Mouse (Mus musculus) liver, postnatal 0 days (tissue): ENCODE results near the gene Paf1. TPM values are rescaled to one million over a fixed set of nuclear protein-coding genes. Genes with fewer than 3 reads are reported as not detected.

Source experiments
- ATAC-seq: fragments of 200-750 bp; cut with Nextera tagmentation; 2 replicates; pipeline ENCODE4 v1.8.0; 2017; ENCODE audit warnings: mild to moderate bottlenecking, moderate library complexity
- DNase-seq: peaks from one replicate; pipeline ENCODE4 v3.0.0-alpha.2; 2016
- H3K27ac ChIP-seq: fragments of 300-500 bp; sonication (generic); 2 replicates; pipeline ENCODE4 v1.5.1; 2014; ENCODE audit warnings: antibody characterized with exemption, moderate library complexity, mild to moderate bottlenecking, low read depth
- H3K27me3 ChIP-seq: fragments of 300-500 bp; sonication (generic); 2 replicates; pipeline ENCODE4 v1.6.1; 2014; ENCODE audit warnings: low read length, control low read depth, mixed read lengths; ENCODE audit not compliant: insufficient read depth
- H3K36me3 ChIP-seq: fragments of 300-500 bp; sonication (generic); replicated peaks from 2 replicates; pipeline ENCODE4 v1.6.1; 2014; ENCODE audit warnings: mild to moderate bottlenecking, control low read depth, low read length, moderate library complexity, mixed read lengths; ENCODE audit not compliant: insufficient read depth
- H3K4me1 ChIP-seq: fragments of 300-500 bp; sonication (generic); 2 replicates; pipeline ENCODE4 v1.6.1; 2014; ENCODE audit warnings: antibody characterized with exemption, mild to moderate bottlenecking, control low read depth; ENCODE audit not compliant: insufficient read depth
- H3K4me2 ChIP-seq: fragments of 300-500 bp; sonication (generic); 2 replicates; pipeline ENCODE4 v1.6.1; 2014; ENCODE audit warnings: low read depth, mild to moderate bottlenecking, low read length, moderate library complexity, mixed read lengths
- H3K4me3 ChIP-seq: fragments of 300-500 bp; sonication (generic); 2 replicates; pipeline ENCODE4 v1.5.1; 2014; ENCODE audit warnings: low read depth, low read length
- H3K9ac ChIP-seq: fragments of 300-500 bp; sonication (generic); replicated peaks from 2 replicates; pipeline ENCODE4 v1.6.1; 2014; ENCODE audit warnings: mild to moderate bottlenecking, moderate library complexity
- H3K9me3 ChIP-seq: fragments of 300-500 bp; sonication (generic); 2 replicates; pipeline ENCODE4 v1.6.1; 2016; ENCODE audit warnings: mild to moderate bottlenecking, control low read depth, low read length, mixed read lengths
- CTCF ChIP-seq: sonication (generic); IDR thresholded peaks from 2 replicates; pipeline ENCODE4 v1.5.1; 2016; ENCODE audit warnings: antibody characterized with exemption, low read depth
- EP300 ChIP-seq: IDR thresholded peaks from 2 replicates; pipeline ENCODE4 v1.6.1; 2016; ENCODE audit warnings: antibody characterized with exemption, low read depth, mild to moderate bottlenecking
- WGBS: fragments of 180-500 bp; shearing (Covaris S2); extraction: QIAGEN DNeasy Blood & Tissue Kit; methylation state at CpG from one replicate; pipeline ENCODE4 v1.1.7; 2014; ENCODE audit not compliant: insufficient replicate concordance; 5-methylcytosine and 5-hydroxymethylcytosine counted together
- polyA plus RNA-seq: library from polyadenylated mRNA; unstranded; fragments of >200 nt; fragmentation: Nextera tagmentation; extraction: Ambion mirVana; gene quantifications from 2 replicates; pipeline ENCODE4 v1.2.1, GENCODE M21; 2015

Paf1 gene
- polyA plus RNA-seq, 1 experiment from 2014 or later, result 21.1 TPM

GRCm38 (mm10) chr7:28446446-28446845, 53.7 kb downstream of the Paf1 start:
- no peak overlapping the region for H3K4me2 ChIP-seq
- TF ChIP-seq EP300, result no peak
- peak; percentile 88 for TF ChIP-seq CTCF
- H3K27me3 ChIP-seq, result 0 out of 2 replicates have a peak, but pooled peaks cover 3% of the 10 kb centered on the region
- H3K27ac ChIP-seq, result no peak overlapping the region
- no peaks in the 10 kb centered on the region for H3K9me3 ChIP-seq
- no peak for ATAC-seq
- no peak overlapping the region for H3K9ac ChIP-seq
- H3K36me3 ChIP-seq, result peaks cover 5% of the 10 kb centered on the region
- peak; percentile 89 for DNase-seq
- 21% methylated on average over 12 of the region's 12 CpGs for WGBS
- H3K4me1 ChIP-seq, result peaks cover 2% of the 10 kb centered on the region; the same call in 1 of the 2 replicates
- no peak overlapping the region for H3K4me3 ChIP-seq

- no peaks in the 10 kb centered on the region for H3K9me3 ChIP-seq
- WGBS, result 53% methylated on average over 12 of the region's 12 CpGs
Observed at GRCm38 (mm10) chr7:28447101-28447830, 54.5 kb downstream of the Paf1 start.

GRCm38 (mm10) chr7:28447865-28448820, 55.4 kb downstream of the Paf1 start:
- Histone ChIP-seq H3K27me3 (0 out of 2 replicates have a peak, but pooled peaks cover 5% of the 10 kb centered on the region), H3K4me1 (peaks cover 3% of the 10 kb centered on the region), H3K36me3 (peaks cover 5% of the 10 kb centered on the region), H3K9ac (no peak overlapping the region), H3K27ac (no peak overlapping the region), H3K4me2 (no peak overlapping the region), H3K9me3 (no peaks in the 10 kb centered on the region), H3K4me3 (no peak overlapping the region)
- 72% methylated on average over 13 of the region's 13 CpGs for WGBS
- DNase-seq (no peak), ATAC-seq (no peak)
- no peak for TF ChIP-seq CTCF
- TF ChIP-seq EP300, result no peak

More at GRCm38 (mm10) chr7:28447101-28447830, 54.5 kb downstream of the Paf1 start:
- Histone ChIP-seq H3K4me2 (no peak overlapping the region), H3K27ac (no peak overlapping the region), H3K9ac (no peak overlapping the region), H3K36me3 (peaks cover 5% of the 10 kb centered on the region), H3K4me3 (no peak overlapping the region), H3K4me1 (peaks cover 3% of the 10 kb centered on the region), H3K27me3 (0 out of 2 replicates have a peak, but pooled peaks cover 5% of the 10 kb centered on the region)
- no peak for TF ChIP-seq EP300
- TF ChIP-seq CTCF, result no peak
- no peak for DNase-seq
- no peak for ATAC-seq

Other genes starting within 250 kb of the Paf1 start
- 48.4 and 51.6 TPM in 2 replicates for gene Fbl, start 223.2 kb upstream of the Paf1 start, polyA plus RNA-seq
- gene Dyrk1b, start 213.5 kb upstream of the Paf1 start, polyA plus RNA-seq, result 4.0 and 4.5 TPM in 2 replicates
- gene Eid2, start 125.1 kb upstream of the Paf1 start, polyA plus RNA-seq, result 1.3 and 1.4 TPM in 2 replicates
- gene Eid2b, start 115.2 kb upstream of the Paf1 start, polyA plus RNA-seq, result 3.4 and 3.9 TPM in 2 replicates
- 0.12 TPM in 1 of 2 replicates, not detected in the other for gene Selenov, start 101.8 kb upstream of the Paf1 start, polyA plus RNA-seq
- 0.12 TPM in 1 of 2 replicates, not detected in the other for gene Dll3, start 90.7 kb upstream of the Paf1 start, polyA plus RNA-seq
- 52.0 and 53.9 TPM in 2 replicates for gene Timm50, start 80.9 kb upstream of the Paf1 start, polyA plus RNA-seq
- 18.7 and 21.0 TPM in 2 replicates for gene Supt5, start 54.2 kb upstream of the Paf1 start, polyA plus RNA-seq
- 653 and 673 TPM in 2 replicates for gene Rps16, start 42.3 kb upstream of the Paf1 start, polyA plus RNA-seq
- 2.8 and 3.9 TPM in 2 replicates for gene Plekhg2, start 20.4 kb upstream of the Paf1 start, polyA plus RNA-seq
- 13.5 and 21.1 TPM in 2 replicates for gene Zfp36, start 12.7 kb upstream of the Paf1 start, polyA plus RNA-seq
- 18.0 and 18.6 TPM in 2 replicates for gene Med29, start 243 bp upstream of the Paf1 start, polyA plus RNA-seq
- gene Gmfg, start 44.5 kb downstream of the Paf1 start, polyA plus RNA-seq, result 75.4 and 81.4 TPM in 2 replicates
- 0.12 and 0.26 TPM in 2 replicates for gene Lrfn1, start 59.0 kb downstream of the Paf1 start, polyA plus RNA-seq
- not detected in 2 replicates for gene Ifnl2, start 117.5 kb downstream of the Paf1 start, polyA plus RNA-seq
- not detected in 2 replicates for gene Ifnl3, start 129.9 kb downstream of the Paf1 start, polyA plus RNA-seq
- gene Sycn, start 147.9 kb downstream of the Paf1 start, polyA plus RNA-seq, result 1.3 and 7.7 TPM in 2 replicates
- gene Nccrp1, start 154.3 kb downstream of the Paf1 start, polyA plus RNA-seq, result not detected in 2 replicates
- gene Samd4b, start 205.2 kb downstream of the Paf1 start, polyA plus RNA-seq, result 3.5 and 4.3 TPM in 2 replicates
- 5.3 and 6.2 TPM in 2 replicates for gene Pak4, start 205.2 kb downstream of the Paf1 start, polyA plus RNA-seq
- gene Acp7, start 238.4 kb downstream of the Paf1 start, polyA plus RNA-seq, result not detected in 2 replicates